ENCODE assay signal across 22 mouse cellular contexts in the genomic region with DNA sequence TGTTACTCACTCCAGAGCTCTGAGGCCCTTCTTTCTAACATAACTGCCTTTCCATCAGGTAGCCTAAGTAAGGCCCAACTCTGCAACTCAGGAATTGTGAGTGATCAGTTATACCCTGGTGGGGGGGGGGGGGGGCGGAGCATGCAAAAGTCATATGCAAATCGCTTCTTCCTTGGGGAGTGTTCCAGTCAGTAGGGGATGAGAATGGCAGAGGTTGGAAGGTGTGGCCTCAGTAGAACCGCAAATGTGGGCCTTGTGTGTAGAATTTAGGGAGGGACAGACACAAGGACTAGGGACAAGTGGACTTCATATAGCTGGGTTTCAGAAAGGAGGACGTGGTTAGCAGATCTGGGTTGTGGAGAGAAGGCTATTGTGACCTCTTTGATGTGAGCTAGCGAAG. TPM values are rescaled to one million over a fixed set of nuclear protein-coding genes. Genes with fewer than 3 reads are reported as not detected.
DNase-seq lines count a peak whose midpoint lies in the region; TF ChIP-seq lines count a peak whose summit lies in the region.
"Had no signal": no experiment of that assay in that cellular context is flagged by ENCODE, and none has a peak within 500 bp of the region (broad histone marks: within the 10 kb centered on the region; RNA-seq: fewer than 3 reads in every experiment).

No protein-coding gene starts in this region.

- H3K36me3 ChIP-seq in ES-Bruce4 (ENCODE audit: control insufficient read depth, insufficient read depth, low read length, poor library complexity, severe bottlenecking) (no peaks in the 10 kb centered on the region), ES-E14 (ENCODE audit: control insufficient read depth, insufficient read depth, low read length, poor library complexity, severe bottlenecking) (peaks cover 2% of the 10 kb centered on the region; the same call in 1 of the 2 replicates)
- H3K36me3 ChIP-seq: embryonic facial prominence, embryonic 10.5 days; embryonic facial prominence, embryonic 12.5 days; forebrain, embryonic 15.5 days had no signal

- no peak for TF ChIP-seq EP300 in ES-Bruce4 (IDR thresholded peaks at IDR 0.05; ENCODE audit: insufficient read depth, low read depth, low read length)

- TF ChIP-seq POLR2A in ES-Bruce4 (IDR thresholded peaks at IDR 0.05; ENCODE audit: insufficient read depth, low read length): no peak

- intact Hi-C loops in gastrocnemius, adult 2 months (cut with DNase I): no loop called here

- H3K4me3 ChIP-seq in ES-Bruce4 (ENCODE audit: low read depth, low read length) (no peak overlapping the region; the same call in 1 of the 2 replicates), ES-E14 (ENCODE audit: insufficient read depth in 1 of 2, low read depth in 1 of 2, low read length in 2 of 2, poor library complexity in 1 of 2, severe bottlenecking in 1 of 2) (peak overlapping the region in 1 of 2 experiments; percentile 38; a peak in 3 of 4 replicates)
- H3K4me3 ChIP-seq in gastrocnemius, adult 2 months: no peak overlapping the region
- H3K4me3 ChIP-seq: embryonic facial prominence, embryonic 10.5 days; embryonic facial prominence, embryonic 12.5 days; forebrain, embryonic 13.5 days; forebrain, embryonic 15.5 days had no signal

- H3K9me3 ChIP-seq in ES-Bruce4 (replicated peaks; ENCODE audit: control insufficient read depth, insufficient read depth, low read length, poor library complexity, severe bottlenecking): no peaks in the 10 kb centered on the region
- H3K9me3 ChIP-seq in ES-E14 (ENCODE audit: control insufficient read depth, insufficient read depth, low read depth, low read length): no peaks in the 10 kb centered on the region
- H3K9me3 ChIP-seq: embryonic facial prominence, embryonic 10.5 days; embryonic facial prominence, embryonic 12.5 days; forebrain, embryonic 13.5 days; forebrain, embryonic 15.5 days had no signal

- no peak for TF ChIP-seq CTCF in ES-Bruce4 (IDR thresholded peaks at IDR 0.05; ENCODE audit: low read depth, low read length)
- TF ChIP-seq CTCF in gastrocnemius, adult 2 months (IDR thresholded peaks at IDR 0.05): no peak

- H3K4me1 ChIP-seq in ES-Bruce4 (ENCODE audit: control insufficient read depth, insufficient read depth, low read length) (peaks cover 21% of the 10 kb centered on the region), ES-E14 (ENCODE audit: control insufficient read depth in 2 of 2, insufficient read depth in 2 of 2, low read length in 2 of 2, poor library complexity in 1 of 2) (peaks cover 13 to 36% of the 10 kb centered on the region in 2 experiments)

- DNase-seq in ES-E14 (ENCODE audit: low read depth, low spot score) (no peak), ZHBTc4 (ENCODE audit: low read depth, low spot score) (peak; percentile 81)
- no peak for DNase-seq in layer of hippocampus, adult 9-11 months
- no peak for DNase-seq in heart, adult 18-20 months
- no peak for DNase-seq in gastrocnemius, adult 2 months
- DNase-seq: adrenal gland, adult 2 months; adrenal gland, postnatal 10 days; adrenal gland, postnatal 25 days; cerebellum, adult 11 months; cerebellum, adult 18-20 months; cerebellum, adult 9-10 months; cerebellum, postnatal 10 days; cerebellum, postnatal 25 days; forebrain, postnatal 0 days had no signal

- in situ Hi-C loops in ES-E14 (cut with MboI; ENCODE audit: low sequenced_read_pairs in 2 of 2, unreplicated experiment in 2 of 2): no loop called here

- no peaks in the 10 kb centered on the region for H3K27me3 ChIP-seq in ES-Bruce4 (ENCODE audit: control insufficient read depth, insufficient read depth, low read length, poor library complexity, severe bottlenecking)
- H3K27me3 ChIP-seq: embryonic facial prominence, embryonic 12.5 days; forebrain, embryonic 13.5 days; forebrain, embryonic 15.5 days had no signal

- peak overlapping the region; percentile 99 for H3K27ac ChIP-seq in ES-Bruce4 (ENCODE audit: insufficient read depth, low read length)
- peak overlapping the region; percentile 91 for H3K27ac ChIP-seq in ES-E14 (ENCODE audit: insufficient read depth, low read depth, low read length, poor library complexity, severe bottlenecking)
- no peak overlapping the region for H3K27ac ChIP-seq in gastrocnemius, adult 2 months
- H3K27ac ChIP-seq: embryonic facial prominence, embryonic 10.5 days; embryonic facial prominence, embryonic 12.5 days; forebrain, embryonic 13.5 days; forebrain, embryonic 15.5 days had no signal

- H3K9ac ChIP-seq in ES-Bruce4 (ENCODE audit: low read depth, poor library complexity, severe bottlenecking): no peak overlapping the region
- H3K9ac ChIP-seq in ES-E14 (ENCODE audit: insufficient read depth, low read depth, low read length, poor library complexity, severe bottlenecking): no peak overlapping the region; the same call in 1 of the 2 replicates
- H3K9ac ChIP-seq: embryonic facial prominence, embryonic 12.5 days; forebrain, embryonic 13.5 days; forebrain, embryonic 15.5 days; forebrain, postnatal 0 days had no signal

TF ChIP-seq in ES-E14, 5 proteins besides CTCF, POLR2A, EP300 and RAD21:
- TF ChIP-seq ZC3H11A (IDR thresholded peaks at IDR 0.05; ENCODE audit: borderline replicate concordance, low read depth, low read length) (no peak), ZNF384 (IDR thresholded peaks at IDR 0.05; ENCODE audit: low read depth, low read length) (no peak), HCFC1 (IDR thresholded peaks at IDR 0.05; ENCODE audit: borderline replicate concordance, insufficient read depth, low read length) (no peak), MAFK (IDR thresholded peaks at IDR 0.05; ENCODE audit: insufficient read depth, low read depth, low read length) (no peak), CHD2 (IDR thresholded peaks at IDR 0.05; ENCODE audit: low read depth, low read length) (no peak)

RNA-seq across cellular contexts. Expression of a gene that starts 23.3 kb away (rescaled TPM):
- not detected in 2 replicates for polyA plus RNA-seq in ES-Bruce4 (2011; ENCODE audit: insufficient read depth, insufficient read length, low read depth, missing spikeins)
- 0.62 and 0.79 TPM in 2 replicates for total RNA-seq in ES-E14 (2012; rRNA removed)
- total RNA-seq in heart, adult 18-20 months (2021): under 1 TPM; 0.37 to 0.51 TPM
- total RNA-seq in gastrocnemius, adult 2 months (2021): under 1 TPM; 0.11 to 0.15 TPM
- total RNA-seq: MEL had no signal
- polyA plus RNA-seq: C2C12; embryonic facial prominence, embryonic 10.5 days; forebrain, embryonic 11.5 days had no signal
